Mouse (Mus musculus) lung, embryonic 15.5 days (tissue): ENCODE measurements around the gene Fahd2a. TPM values are rescaled to one million over a fixed set of nuclear protein-coding genes. Genes with fewer than 3 reads are reported as not detected.

Experiments used
- polyA plus RNA-seq: library from polyadenylated mRNA; unstranded; fragments of >200 nt; fragmentation: Nextera tagmentation; extraction: Ambion mirVana; gene quantifications from 2 replicates; pipeline ENCODE4 v1.2.1, GENCODE M21; 2015

Fahd2a gene
- polyA plus RNA-seq, 1 experiment from 2014 or later = 21.6 TPM

Other genes starting within 250 kb of the Fahd2a start
- 1.7 and 1.9 TPM in 2 replicates for gene 1810024B03Rik, start 236.3 kb downstream of the Fahd2a start, polyA plus RNA-seq
- gene Snrnp200, start 236.2 kb downstream of the Fahd2a start, polyA plus RNA-seq = 53.8 and 54.0 TPM in 2 replicates
- gene Ciao1, start 196.7 kb downstream of the Fahd2a start, polyA plus RNA-seq = 64.4 and 67.9 TPM in 2 replicates
- gene Tmem127, start 196.7 kb downstream of the Fahd2a start, polyA plus RNA-seq = 27.8 and 30.9 TPM in 2 replicates
- 68.6 and 71.0 TPM in 2 replicates for gene Stard7, start 174.3 kb downstream of the Fahd2a start, polyA plus RNA-seq
- gene Dusp2, start 108.4 kb downstream of the Fahd2a start, polyA plus RNA-seq = 13.0 and 13.1 TPM in 2 replicates
- not detected in 2 replicates for gene Astl, start 105.9 kb downstream of the Fahd2a start, polyA plus RNA-seq
- gene Adra2b, start 81.4 kb downstream of the Fahd2a start, polyA plus RNA-seq = 0.18 and 0.41 TPM in 2 replicates
- 0.21 and 0.29 TPM in 2 replicates for gene Gpat2, start 19.4 kb downstream of the Fahd2a start, polyA plus RNA-seq
- gene Kcnip3, start 77.5 kb upstream of the Fahd2a start, polyA plus RNA-seq = 2.5 and 3.1 TPM in 2 replicates
- gene Prom2, start 96.9 kb upstream of the Fahd2a start, polyA plus RNA-seq = 2.2 and 2.7 TPM in 2 replicates
- 4.4 TPM in 2 replicates for gene Zfp661, start 142.5 kb upstream of the Fahd2a start, polyA plus RNA-seq
- gene Mrps5, start 142.7 kb upstream of the Fahd2a start, polyA plus RNA-seq = 123 and 128 TPM in 2 replicates
- gene Mal, start 212.1 kb upstream of the Fahd2a start, polyA plus RNA-seq = 11.2 and 14.3 TPM in 2 replicates